Mouse (Mus musculus) midbrain, postnatal 0 days (tissue): Measurements from ENCODE around the gene Gstcd. TPM values are rescaled to one million over a fixed set of nuclear protein-coding genes. Genes with fewer than 3 reads are reported as not detected.

Source experiments
- ATAC-seq: fragments of 200-750 bp; cut with Nextera tagmentation; 2 replicates; pipeline ENCODE4 v1.8.0; 2017; ENCODE audit warnings: moderate number of reproducible peaks, mild to moderate bottlenecking, moderate TSS enrichment, moderate library complexity; ENCODE audit not compliant: low FRiP score
- DNase-seq: peaks from one replicate; pipeline ENCODE4 v3.0.0-alpha.2; 2015; ENCODE audit warnings: low spot score
- H3K27ac ChIP-seq: fragments of 300-500 bp; sonication (generic); 2 replicates; pipeline ENCODE4 v1.5.1; 2014; ENCODE audit warnings: low read depth, mild to moderate bottlenecking, low read length, mixed read lengths
- H3K27me3 ChIP-seq: fragments of 300-500 bp; sonication (generic); 2 replicates; pipeline ENCODE4 v1.6.1; 2014; ENCODE audit warnings: low read length, control low read depth, mixed read lengths; ENCODE audit not compliant: insufficient read depth
- H3K36me3 ChIP-seq: fragments of 300-500 bp; sonication (generic); 2 replicates; pipeline ENCODE4 v1.6.1; 2014; ENCODE audit warnings: low read length, control low read depth, mixed read lengths; ENCODE audit not compliant: insufficient read depth
- H3K4me1 ChIP-seq: fragments of 300-500 bp; sonication (generic); 2 replicates; pipeline ENCODE4 v1.6.1; 2014; ENCODE audit warnings: mild to moderate bottlenecking, control low read depth, antibody characterized with exemption, low read length, mixed read lengths; ENCODE audit not compliant: insufficient read depth
- H3K4me2 ChIP-seq: fragments of 300-500 bp; sonication (generic); 2 replicates; pipeline ENCODE4 v1.6.1; 2014; ENCODE audit warnings: low read depth, mild to moderate bottlenecking, low read length, mixed read lengths; ENCODE audit not compliant: poor library complexity, severe bottlenecking
- H3K4me3 ChIP-seq: fragments of 300-500 bp; sonication (generic); 2 replicates; pipeline ENCODE4 v1.5.1; 2014; ENCODE audit warnings: low read depth, mild to moderate bottlenecking, low read length, moderate library complexity
- H3K9ac ChIP-seq: fragments of 300-500 bp; sonication (generic); replicated peaks from 2 replicates; pipeline ENCODE4 v1.6.1; 2014; ENCODE audit warnings: mild to moderate bottlenecking, low read length, moderate library complexity, mixed read lengths; ENCODE audit not compliant: poor library complexity, severe bottlenecking
- H3K9me3 ChIP-seq: fragments of 300-500 bp; sonication (generic); 2 replicates; pipeline ENCODE4 v1.6.1; 2016; ENCODE audit warnings: low read length, control low read depth
- CTCF ChIP-seq: IDR thresholded peaks from 2 replicates; pipeline ENCODE4 v1.5.1; 2016; ENCODE audit warnings: antibody characterized with exemption, mild to moderate bottlenecking
- WGBS: fragments of 180-500 bp; shearing (Covaris S2); extraction: QIAGEN DNeasy Blood & Tissue Kit; methylation state at CpG from one replicate; pipeline ENCODE4 v1.1.7; 2014; 5-methylcytosine and 5-hydroxymethylcytosine counted together
- polyA plus RNA-seq: library from polyadenylated mRNA; unstranded; fragments of >200 nt; fragmentation: Nextera tagmentation; extraction: Ambion mirVana; gene quantifications from 2 replicates; pipeline ENCODE4 v1.2.1, GENCODE M21; 2015
- total RNA-seq: library from RNA; depleted of rRNA; stranded (reverse); fragments of >200 nt; gene quantifications from 2 replicates; pipeline ENCODE4 v1.2.3, GENCODE M21; 2014

Gene Gstcd
- total and polyA plus RNA-seq, 2 experiments from 2014 or later = 2.6 to 15.3 TPM

DNA sequence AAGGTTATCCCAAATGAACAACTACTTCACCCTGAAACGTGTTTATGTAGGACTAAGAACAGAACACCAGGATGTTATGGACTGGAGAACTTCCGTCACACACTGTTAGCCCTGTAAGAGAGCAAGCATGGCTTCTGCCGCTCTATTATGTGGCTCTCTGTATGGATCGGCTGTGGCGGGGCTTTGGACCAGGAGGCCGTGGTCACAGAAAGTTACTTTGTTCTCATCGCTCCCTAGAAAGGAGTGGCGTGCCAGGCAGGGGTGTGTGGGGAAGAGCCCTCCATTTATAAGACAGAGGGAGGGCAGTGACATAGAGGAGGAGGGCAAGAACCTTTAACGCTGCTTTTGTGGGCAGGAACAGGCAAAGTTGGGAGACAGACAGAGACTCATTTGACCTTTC lies 95.5 kb downstream of the Gstcd start:
- Histone ChIP-seq H3K4me2 (no peak overlapping the region), H3K4me3 (no peak overlapping the region), H3K9ac (no peak overlapping the region), H3K27me3 (no peaks in the 10 kb centered on the region), H3K27ac (no peak overlapping the region), H3K9me3 (no peaks in the 10 kb centered on the region), H3K36me3 (no peaks in the 10 kb centered on the region), H3K4me1 (no peaks in the 10 kb centered on the region)
- no peak for ATAC-seq
- WGBS = 63% methylated on average over 9 of the region's 9 CpGs
- no peak for TF ChIP-seq CTCF
- no peak for DNase-seq

DNA sequence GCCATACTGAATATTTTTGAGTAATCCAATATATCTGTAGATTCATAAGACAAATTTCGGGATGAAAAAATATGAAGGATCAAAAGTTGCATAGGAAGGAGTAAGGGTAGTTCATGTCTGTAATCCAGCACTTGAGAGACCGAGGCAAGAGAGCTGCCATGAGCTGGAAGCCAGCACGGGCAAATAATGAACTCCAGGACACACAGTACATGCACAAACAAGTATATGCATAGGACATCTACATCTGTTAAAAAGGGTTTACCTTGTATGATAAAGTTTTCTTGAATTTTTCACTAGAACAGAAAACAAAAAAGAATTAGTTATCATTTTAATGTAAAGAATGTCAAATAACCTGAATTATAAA lies 95.9 kb downstream of the Gstcd start:
- no peak overlapping the region for H3K9ac ChIP-seq
- no peaks in the 10 kb centered on the region for H3K4me1 ChIP-seq
- no peaks in the 10 kb centered on the region for H3K9me3 ChIP-seq
- no peak overlapping the region for H3K4me3 ChIP-seq
- WGBS = 89% methylated on average over 3 of the region's 3 CpGs
- no peak for DNase-seq
- ATAC-seq = no peak
- no peaks in the 10 kb centered on the region for H3K36me3 ChIP-seq
- H3K27ac ChIP-seq = no peak overlapping the region
- H3K27me3 ChIP-seq = no peaks in the 10 kb centered on the region
- H3K4me2 ChIP-seq = no peak overlapping the region
- no peak for TF ChIP-seq CTCF

DNA sequence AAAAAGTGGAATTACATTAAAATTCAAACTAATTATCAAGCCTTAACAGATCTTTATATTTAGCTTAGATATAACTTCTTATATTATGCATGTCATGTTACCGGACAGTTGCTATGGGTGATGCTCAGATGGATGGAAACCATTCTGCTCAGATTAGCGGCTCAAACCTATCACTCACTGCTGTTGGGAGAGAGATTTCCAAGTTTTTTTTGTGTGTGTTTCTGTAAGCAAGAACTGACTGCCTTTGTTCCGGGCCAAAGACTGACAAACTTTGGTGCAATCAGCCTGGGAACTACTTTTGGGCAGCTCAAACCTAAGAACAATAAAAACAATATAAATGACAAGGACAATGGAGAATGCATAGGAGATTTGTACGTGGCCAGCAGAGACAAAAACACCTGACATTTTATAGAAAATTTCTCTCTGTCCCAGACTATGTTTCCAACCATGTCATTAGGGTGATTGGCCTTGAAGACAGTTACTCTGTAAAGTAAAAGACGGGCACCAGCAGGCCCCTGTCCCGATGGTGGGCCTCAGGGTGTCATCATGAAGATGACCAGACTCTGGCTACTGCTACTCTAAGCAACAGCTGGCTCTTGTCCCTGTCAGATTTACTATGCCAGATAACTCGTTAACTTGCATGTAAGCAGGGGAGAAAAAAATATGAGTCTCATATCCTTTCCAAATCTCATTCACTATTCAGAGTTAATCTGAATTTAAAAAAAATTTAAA lies 96.5 kb downstream of the Gstcd start:
- ATAC-seq (no peak), DNase-seq (no peak)
- Histone ChIP-seq H3K4me3 (no peak overlapping the region), H3K4me2 (no peak overlapping the region), H3K4me1 (no peaks in the 10 kb centered on the region), H3K27ac (no peak overlapping the region), H3K9me3 (no peaks in the 10 kb centered on the region), H3K27me3 (no peaks in the 10 kb centered on the region), H3K36me3 (no peaks in the 10 kb centered on the region), H3K9ac (no peak overlapping the region)
- TF ChIP-seq CTCF = no peak
- 73% methylated on average over 7 of the region's 7 CpGs for WGBS

DNA sequence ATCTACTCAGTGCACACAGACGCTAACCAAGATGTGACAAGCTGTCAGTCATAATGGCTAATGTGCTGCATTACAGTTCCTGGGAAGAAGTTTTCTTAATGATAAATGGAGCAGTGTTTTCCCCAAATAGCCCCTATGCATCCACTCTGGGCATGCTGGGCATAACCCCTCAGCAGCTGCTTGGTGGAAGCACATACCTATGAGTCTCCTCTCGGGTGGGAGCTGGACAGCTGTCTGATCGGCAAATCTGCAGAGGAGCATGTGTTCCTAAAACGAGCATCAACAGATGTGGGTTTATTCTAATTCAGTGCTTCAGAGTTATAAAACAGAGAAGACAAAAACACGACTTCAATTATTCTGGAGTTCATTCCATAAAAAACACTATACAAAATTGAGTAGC lies 105.6 kb downstream of the Gstcd start:
- Histone ChIP-seq H3K9me3 (no peaks in the 10 kb centered on the region), H3K36me3 (no peaks in the 10 kb centered on the region), H3K27ac (no peak overlapping the region), H3K27me3 (no peaks in the 10 kb centered on the region), H3K4me3 (no peak overlapping the region), H3K4me2 (no peak overlapping the region), H3K9ac (no peak overlapping the region), H3K4me1 (no peaks in the 10 kb centered on the region)
- no peak for ATAC-seq
- DNase-seq = no peak
- WGBS = 86% methylated on average over 5 of the region's 5 CpGs
- no peak for TF ChIP-seq CTCF

DNA sequence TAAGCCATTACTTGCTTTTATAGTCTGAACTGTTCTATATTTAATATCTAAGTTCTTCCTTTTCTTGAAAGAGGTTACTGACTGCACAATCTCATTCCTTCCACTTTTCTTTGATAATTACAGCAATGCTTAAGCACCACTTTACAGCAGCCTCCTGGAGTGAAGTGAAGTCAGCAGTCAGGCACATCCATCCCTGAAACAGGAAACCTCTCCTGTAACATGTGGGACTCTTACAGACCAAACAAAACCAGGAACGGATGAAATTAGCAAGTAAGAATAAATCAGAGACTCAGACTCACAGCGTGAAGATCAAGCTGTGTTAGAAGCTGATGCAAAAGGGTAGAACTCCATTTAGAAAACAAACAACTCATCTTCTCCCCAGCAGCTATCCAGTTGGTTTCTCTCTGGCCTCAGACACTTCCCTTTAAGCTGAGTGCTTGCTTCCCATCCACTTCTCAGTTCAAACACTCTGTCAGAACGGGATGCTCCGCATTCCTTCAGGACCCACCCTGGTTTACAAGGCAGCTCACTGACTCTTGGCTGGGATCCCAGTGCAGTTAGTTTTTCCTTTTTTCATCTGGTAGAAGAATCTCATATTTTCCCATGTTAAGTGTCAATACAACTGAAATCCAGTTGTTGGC lies 107.9 kb downstream of the Gstcd start:
- DNase-seq (no peak), ATAC-seq (no peak)
- H3K27ac ChIP-seq = no peak overlapping the region
- 62% methylated on average over 4 of the region's 4 CpGs for WGBS
- H3K36me3 ChIP-seq = no peaks in the 10 kb centered on the region
- no peaks in the 10 kb centered on the region for H3K9me3 ChIP-seq
- no peaks in the 10 kb centered on the region for H3K4me1 ChIP-seq
- no peak for TF ChIP-seq CTCF
- H3K9ac ChIP-seq = no peak overlapping the region
- H3K4me3 ChIP-seq = no peak overlapping the region
- H3K27me3 ChIP-seq = no peaks in the 10 kb centered on the region
- no peak overlapping the region for H3K4me2 ChIP-seq

DNA sequence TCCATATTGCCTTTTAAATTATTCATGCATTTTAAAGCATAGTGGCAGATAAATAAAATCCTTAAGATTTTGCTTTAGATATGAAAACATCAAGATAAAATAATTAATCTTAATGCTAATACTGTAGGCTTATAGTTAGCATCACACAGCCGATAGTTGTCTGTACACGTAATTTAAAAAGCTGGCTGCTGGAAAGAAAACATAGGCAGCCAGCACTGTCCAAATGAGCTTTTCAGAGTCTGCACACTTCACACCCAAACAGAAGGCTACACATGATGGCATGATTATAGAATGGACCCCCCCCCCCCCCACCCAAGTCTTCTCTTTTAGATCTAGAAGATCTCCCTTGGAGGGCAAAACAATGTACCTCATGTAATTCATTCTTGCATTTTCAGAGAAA lies 109.9 kb downstream of the Gstcd start:
- Histone ChIP-seq H3K36me3 (no peaks in the 10 kb centered on the region), H3K9ac (no peak overlapping the region), H3K4me1 (no peaks in the 10 kb centered on the region), H3K27me3 (no peaks in the 10 kb centered on the region), H3K4me3 (no peak overlapping the region), H3K9me3 (no peaks in the 10 kb centered on the region), H3K4me2 (no peak overlapping the region), H3K27ac (no peak overlapping the region)
- 85% methylated on average over 2 of the region's 2 CpGs for WGBS
- DNase-seq (no peak), ATAC-seq (no peak)
- no peak for TF ChIP-seq CTCF
